Mouse (Mus musculus) layer of hippocampus, adult 8-10 months (tissue): ENCODE results near the gene Angptl1. TPM values are rescaled to one million over a fixed set of nuclear protein-coding genes. Genes with fewer than 3 reads are reported as not detected.

Experiments used
- DNase-seq, 2 experiments: peaks; one replicate each; pipeline ENCODE4 v3.0.0; 2022; ENCODE audit warnings: low spot score in 2 of 2
- total RNA-seq, 4 experiments: library from RNA; stranded (reverse); gene quantifications; 2 replicates each; pipeline ENCODE4 v1.2.4; 2022

Angptl1 gene
- total RNA-seq, 4 experiments from 2014 or later = 0.73 to 1.6 (median 1.3) TPM

DNA sequence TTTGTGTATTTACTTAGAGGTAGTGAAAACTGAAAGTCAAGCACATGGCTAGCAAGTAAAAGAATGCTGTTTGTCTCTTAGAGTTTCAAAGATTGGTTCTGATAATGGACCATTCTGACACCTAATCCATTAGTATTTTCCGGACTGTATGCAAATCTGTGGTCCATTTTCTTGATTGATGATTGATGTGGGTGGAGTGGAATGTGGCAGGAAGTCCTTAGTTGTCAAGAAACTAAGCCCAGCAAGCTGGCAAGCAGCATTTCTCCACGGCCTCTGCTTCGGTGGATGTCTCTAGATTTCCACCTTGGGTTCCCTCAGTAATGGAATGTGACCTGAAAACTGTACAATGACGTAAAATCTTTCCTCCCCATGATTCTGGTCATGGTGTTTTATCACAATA is 32.3 kb downstream of the Angptl1 start:
- no peak for DNase-seq

DNA sequence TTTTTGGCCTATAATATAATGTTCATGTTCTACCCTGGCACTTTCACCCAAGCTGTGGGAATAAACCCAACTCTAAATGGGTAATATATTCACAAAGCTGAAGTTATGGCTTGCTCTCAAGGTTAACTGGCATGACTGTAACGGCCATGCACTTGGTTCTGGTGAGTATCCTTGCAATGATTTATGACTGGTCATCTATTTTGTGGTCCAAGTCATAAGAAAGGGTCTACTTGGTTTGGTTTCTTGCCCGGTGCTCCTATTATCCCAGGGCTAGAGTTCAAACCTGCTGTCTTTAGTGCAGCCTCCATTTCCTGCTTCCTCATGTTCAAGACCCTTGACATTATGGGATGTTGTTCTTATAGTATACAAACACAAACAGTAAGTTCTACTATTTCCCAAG is 46.4 kb downstream of the Angptl1 start:
- no peak for DNase-seq

DNA sequence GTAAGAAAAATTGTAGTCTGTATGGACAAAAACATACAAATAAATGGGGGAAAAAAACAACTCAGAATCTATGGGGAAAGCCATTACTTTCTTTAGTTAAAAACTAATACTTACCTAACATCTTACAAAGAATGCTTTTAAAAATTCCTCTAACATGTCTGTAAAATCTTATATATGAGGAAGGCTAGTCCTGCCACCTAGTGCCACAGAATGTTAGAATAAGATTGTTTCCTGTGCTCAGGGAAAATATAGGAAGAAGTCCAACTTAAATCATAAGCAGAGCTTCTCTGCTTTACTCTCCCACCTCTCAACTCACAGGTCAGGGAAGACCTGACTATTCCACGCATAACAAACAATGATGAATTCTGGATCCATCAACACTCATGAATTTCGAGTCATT is 47.5 kb downstream of the Angptl1 start:
- no peak for DNase-seq

DNA sequence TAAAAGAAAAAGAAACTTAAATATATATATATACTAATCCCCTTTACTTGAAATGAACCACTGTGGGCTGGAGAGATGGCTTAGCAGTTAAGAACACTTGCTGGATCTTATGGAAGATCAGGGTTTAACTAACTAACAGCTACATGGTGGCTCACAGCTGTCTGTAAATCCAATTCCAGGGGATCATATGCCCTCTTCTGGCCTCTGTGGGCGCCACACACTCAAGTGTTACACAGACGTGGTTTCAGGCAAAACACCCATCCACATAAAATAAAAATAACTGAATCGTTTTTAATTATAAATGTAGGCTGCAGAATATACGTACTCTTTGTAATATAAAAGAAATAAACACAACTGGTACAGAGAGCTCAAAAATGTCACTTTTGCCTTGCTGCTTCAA is 50.5 kb downstream of the Angptl1 start:
- DNase-seq = no peak

GRCm38 (mm10) chr1:156891561-156891960 is 53.2 kb downstream of the Angptl1 start:
- no peak for DNase-seq

DNA sequence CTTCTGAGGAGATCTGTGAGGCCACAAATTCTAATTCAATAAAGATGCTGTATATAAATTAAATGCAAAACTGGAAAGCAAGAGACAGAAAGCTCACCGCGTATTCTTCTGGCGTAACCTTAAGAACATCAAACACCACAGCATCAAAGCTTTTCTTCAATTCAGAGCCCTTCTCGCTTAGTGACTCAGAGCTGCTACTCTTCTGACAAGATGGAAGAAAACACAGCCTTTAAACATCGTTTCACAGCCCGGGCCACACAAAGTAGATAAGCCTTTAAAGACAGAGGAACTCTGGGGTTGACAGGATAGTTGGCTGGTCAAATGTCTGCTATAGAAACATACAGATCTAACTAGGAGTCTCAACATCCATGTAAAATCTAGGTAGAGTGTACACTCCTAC is 63.3 kb downstream of the Angptl1 start:
- no peak for DNase-seq

DNA sequence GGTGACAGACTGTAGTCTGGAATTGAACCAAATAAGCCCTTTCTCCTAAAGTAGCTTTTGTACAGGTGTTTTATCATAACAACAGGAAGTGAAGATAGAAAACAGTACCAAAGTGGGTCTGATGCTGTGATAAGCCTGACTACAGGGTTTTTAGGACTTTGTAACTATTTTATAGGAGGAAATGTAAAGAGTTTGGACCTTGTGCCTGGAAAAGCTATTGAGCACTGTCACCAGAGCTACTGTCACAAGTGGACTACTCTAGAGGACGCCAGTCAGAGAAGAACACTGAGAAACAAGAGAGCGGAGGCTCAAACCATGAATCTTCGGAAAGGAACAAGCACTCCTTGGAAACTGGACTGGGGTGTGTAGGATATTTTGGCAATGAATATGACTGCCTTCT is 65.5 kb downstream of the Angptl1 start:
- DNase-seq = no peak

GRCm38 (mm10) chr1:156905660-156906059 is 67.3 kb downstream of the Angptl1 start:
- no peak for DNase-seq

GRCm38 (mm10) chr1:156909265-156909664 is 70.9 kb downstream of the Angptl1 start:
- DNase-seq = no peak

- no peak for DNase-seq
Observed at GRCm38 (mm10) chr1:156909866-156910265, 71.5 kb downstream of the Angptl1 start.

Other genes with a start within 250 kb of the Angptl1 start
- 10 to 100 TPM in 1 of 4 experiments, 1 to 10 TPM in 3; 8.2 to 11.9 (median 8.7) TPM for gene Tor3a, start 164.2 kb upstream of the Angptl1 start, total RNA-seq
- 10 to 100 TPM; 70.3 to 84.4 (median 79.3) TPM for gene Fam20b, start 119.5 kb upstream of the Angptl1 start, total RNA-seq
- gene Ralgps2, start 101.1 kb downstream of the Angptl1 start, total RNA-seq = 10 to 100 TPM; 53.1 to 76.0 (median 68.5) TPM